Mouse (Mus musculus): ENCODE measurements at regions not wholly inside any gene's neighbourhood (a gene's known extent, or its start where the extent isn't known, plus 50 kb on each side); places are given as distances from the start of the nearest gene placed in this dataset.

DNA sequence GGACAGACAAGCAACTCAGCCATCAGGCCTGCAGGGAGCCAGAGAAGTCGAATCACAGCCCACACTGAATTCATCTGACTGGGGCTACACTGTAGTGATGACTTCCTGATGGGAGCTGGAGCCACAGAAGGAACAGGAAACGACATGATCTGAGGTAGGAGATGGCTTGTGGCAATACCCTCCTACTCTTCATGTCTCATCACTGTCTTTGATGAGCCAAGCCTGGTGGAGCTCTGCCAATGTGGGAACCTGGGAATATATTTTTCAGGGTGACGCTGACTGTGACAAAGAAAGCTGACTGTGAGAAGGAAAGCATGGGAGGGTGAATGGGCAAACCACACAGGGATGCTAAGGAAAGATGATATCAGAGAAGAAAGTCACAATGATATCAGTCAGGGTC is 67.6 kb upstream of the Alk start:
- H3K27ac ChIP-seq (ENCODE audit: low read depth, low read length): no peak overlapping the region
- no peak overlapping the region for H3K4me2 ChIP-seq (replicated peaks; ENCODE audit: low read depth)
- H3K27me3 ChIP-seq (replicated peaks; ENCODE audit: control insufficient read depth, insufficient read depth, low read length): no peaks in the 10 kb centered on the region
- H3K9ac ChIP-seq (ENCODE audit: low read depth, low read length): no peak overlapping the region
- ATAC-seq: no peak
- no peaks in the 10 kb centered on the region for H3K36me3 ChIP-seq (ENCODE audit: control insufficient read depth, insufficient read depth)
- WGBS: 57% methylated on average over 3 of the region's 3 CpGs
- H3K4me3 ChIP-seq (ENCODE audit: low read depth, low read length): no peak overlapping the region
- TF ChIP-seq CTCF (IDR thresholded peaks at IDR 0.05; ENCODE audit: low read depth): no peak
- H3K9me3 ChIP-seq (ENCODE audit: control insufficient read depth): no peaks in the 10 kb centered on the region
- H3K4me1 ChIP-seq (replicated peaks; ENCODE audit: control insufficient read depth, insufficient read depth, low read length): no peaks in the 10 kb centered on the region

GRCm38 (mm10) chr17:72666961-72667360 is 62.5 kb upstream of the Alk start:
- no peak overlapping the region for H3K4me3 ChIP-seq (ENCODE audit: low read depth, low read length)
- H3K36me3 ChIP-seq (ENCODE audit: control insufficient read depth, insufficient read depth): no peaks in the 10 kb centered on the region
- H3K27ac ChIP-seq (ENCODE audit: low read depth, low read length): no peak overlapping the region
- H3K4me2 ChIP-seq (replicated peaks; ENCODE audit: low read depth): no peak overlapping the region
- no peaks in the 10 kb centered on the region for H3K9me3 ChIP-seq (ENCODE audit: control insufficient read depth)
- TF ChIP-seq CTCF (IDR thresholded peaks at IDR 0.05; ENCODE audit: low read depth): no peak
- no peaks in the 10 kb centered on the region for H3K27me3 ChIP-seq (replicated peaks; ENCODE audit: control insufficient read depth, insufficient read depth, low read length)
- H3K9ac ChIP-seq (ENCODE audit: low read depth, low read length): no peak overlapping the region
- WGBS: 74% methylated on average over 2 of the region's 2 CpGs
- H3K4me1 ChIP-seq (replicated peaks; ENCODE audit: control insufficient read depth, insufficient read depth, low read length): no peaks in the 10 kb centered on the region
- no peak for ATAC-seq

- no peaks in the 10 kb centered on the region for H3K9me3 ChIP-seq (ENCODE audit: control insufficient read depth)
- no peak for ATAC-seq
- TF ChIP-seq CTCF (IDR thresholded peaks at IDR 0.05; ENCODE audit: low read depth): no peak
- no peaks in the 10 kb centered on the region for H3K4me1 ChIP-seq (replicated peaks; ENCODE audit: control insufficient read depth, insufficient read depth, low read length)
- H3K9ac ChIP-seq (ENCODE audit: low read depth, low read length): no peak overlapping the region
- no peak overlapping the region for H3K4me3 ChIP-seq (ENCODE audit: low read depth, low read length)
- 69% methylated on average over 2 of the region's 2 CpGs for WGBS
- no peak overlapping the region for H3K27ac ChIP-seq (ENCODE audit: low read depth, low read length)
- H3K4me2 ChIP-seq (replicated peaks; ENCODE audit: low read depth): no peak overlapping the region
- H3K27me3 ChIP-seq (replicated peaks; ENCODE audit: control insufficient read depth, insufficient read depth, low read length): no peaks in the 10 kb centered on the region
- H3K36me3 ChIP-seq (ENCODE audit: control insufficient read depth, insufficient read depth): no peaks in the 10 kb centered on the region
Measured at GRCm38 (mm10) chr17:72661678-72662077, 57.3 kb upstream of the Alk start.

GRCm38 (mm10) chr17:72658744-72659143 is 54.3 kb upstream of the Alk start:
- Histone ChIP-seq H3K4me1 (replicated peaks; ENCODE audit: control insufficient read depth, insufficient read depth, low read length) (no peaks in the 10 kb centered on the region), H3K27ac (ENCODE audit: low read depth, low read length) (no peak overlapping the region), H3K36me3 (ENCODE audit: control insufficient read depth, insufficient read depth) (no peaks in the 10 kb centered on the region), H3K27me3 (replicated peaks; ENCODE audit: control insufficient read depth, insufficient read depth, low read length) (no peaks in the 10 kb centered on the region), H3K9me3 (ENCODE audit: control insufficient read depth) (no peaks in the 10 kb centered on the region), H3K9ac (ENCODE audit: low read depth, low read length) (no peak overlapping the region), H3K4me2 (replicated peaks; ENCODE audit: low read depth) (no peak overlapping the region), H3K4me3 (ENCODE audit: low read depth, low read length) (no peak overlapping the region)
- 38% methylated on average over 6 of the region's 6 CpGs for WGBS
- no peak for ATAC-seq
- TF ChIP-seq CTCF (IDR thresholded peaks at IDR 0.05; ENCODE audit: low read depth): no peak

- ATAC-seq: no peak
- H3K4me1 ChIP-seq (replicated peaks; ENCODE audit: control insufficient read depth, insufficient read depth, low read length): no peaks in the 10 kb centered on the region
- H3K27ac ChIP-seq (ENCODE audit: low read depth, low read length): no peak overlapping the region
- H3K36me3 ChIP-seq (ENCODE audit: control insufficient read depth, insufficient read depth): no peaks in the 10 kb centered on the region
- no peak overlapping the region for H3K4me3 ChIP-seq (ENCODE audit: low read depth, low read length)
- no peak overlapping the region for H3K4me2 ChIP-seq (replicated peaks; ENCODE audit: low read depth)
- no peaks in the 10 kb centered on the region for H3K27me3 ChIP-seq (replicated peaks; ENCODE audit: control insufficient read depth, insufficient read depth, low read length)
- TF ChIP-seq CTCF (IDR thresholded peaks at IDR 0.05; ENCODE audit: low read depth): no peak
- H3K9me3 ChIP-seq (ENCODE audit: control insufficient read depth): no peaks in the 10 kb centered on the region
- 62% methylated on average over 8 of the region's 8 CpGs for WGBS
- no peak overlapping the region for H3K9ac ChIP-seq (ENCODE audit: low read depth, low read length)
Measured at GRCm38 (mm10) chr17:72657826-72658225, 53.4 kb upstream of the Alk start.

Data from intestine, postnatal 0 days (tissue).